Mouse (Mus musculus) cerebellum, postnatal 10 days (tissue): ENCODE results near the gene Zfp551.

ENCODE experiments used
- DNase-seq, 2 experiments: peaks; one replicate each; pipeline ENCODE4 v3.0.0; 2021; ENCODE audit warnings: mixed read lengths in 2 of 2

Zfp551 gene

DNA sequence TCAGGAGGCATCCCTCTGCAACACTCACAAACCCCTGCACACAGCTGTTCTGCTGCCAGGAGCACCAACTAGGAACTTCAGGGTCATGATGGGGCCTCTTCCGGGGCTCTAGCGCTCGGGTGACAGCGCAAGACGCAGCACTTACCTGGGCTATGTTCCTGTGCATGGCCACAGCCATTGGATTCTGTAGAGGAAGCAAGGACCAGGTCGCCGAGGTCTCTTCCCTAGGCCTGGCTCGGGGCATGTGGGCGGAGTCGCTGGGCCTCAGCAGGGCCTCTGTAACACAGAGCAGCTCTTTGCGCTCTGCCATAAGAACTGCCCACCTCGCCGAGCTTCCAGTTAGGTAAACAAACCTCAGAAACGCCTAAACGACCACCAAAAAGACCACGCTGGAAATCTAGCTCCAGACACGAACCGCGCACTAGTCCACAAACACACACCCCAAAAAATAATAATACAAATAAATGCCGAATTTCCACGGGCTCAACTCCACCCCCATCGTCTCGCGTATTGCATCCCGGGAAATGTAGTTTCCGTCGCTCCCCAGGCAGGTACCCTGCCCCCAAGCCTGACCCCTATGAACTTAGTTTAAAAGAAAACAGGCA lies at the start of gene Zfp551:
Gene Zfp551, minus strand, starts transcription at position 507 of the 605 bp plus-strand sequence.
- DNase-seq = peak; percentile 76 to 79

DNA sequence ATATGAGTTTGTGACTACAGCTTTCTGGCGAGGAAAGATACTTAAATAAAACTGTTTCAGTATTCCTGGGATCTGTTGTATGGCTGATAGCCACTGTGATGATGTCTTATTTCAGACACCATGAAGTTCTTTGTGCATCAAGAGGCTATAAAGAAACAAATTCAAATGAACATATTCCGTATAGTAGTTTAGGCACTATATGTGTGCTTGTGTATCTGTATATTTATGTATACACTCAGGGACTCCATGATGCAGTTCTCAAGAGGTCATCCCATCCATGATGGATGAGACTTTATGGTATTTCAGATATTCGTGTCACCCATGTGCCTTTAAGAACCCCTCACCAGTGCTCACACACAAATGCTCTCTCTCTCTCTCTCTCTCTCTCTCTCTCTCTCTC lies 304 bp upstream of the Zfp551 start:
- DNase-seq = no peak

DNA sequence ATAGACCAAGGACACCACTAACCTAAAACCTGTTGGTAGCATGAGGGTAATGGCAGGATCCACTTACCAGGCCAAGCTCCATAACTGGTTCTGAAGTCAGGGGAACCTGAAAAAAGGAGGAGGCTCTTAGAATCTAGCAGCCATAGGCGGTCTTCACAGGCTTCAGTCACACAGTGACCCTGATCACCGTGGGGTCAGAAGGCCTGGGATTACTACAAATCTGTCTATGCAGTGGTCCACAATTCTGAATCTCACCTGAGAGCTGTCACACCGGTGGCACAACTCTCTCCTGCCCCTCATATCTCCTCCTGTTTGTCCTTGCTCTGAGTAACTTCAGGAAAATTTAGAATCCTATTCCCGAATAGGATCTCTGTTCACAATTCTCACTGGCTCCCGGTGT lies 810 bp downstream of the Zfp551 start:
- DNase-seq = peak; percentile 5 to 20

DNA sequence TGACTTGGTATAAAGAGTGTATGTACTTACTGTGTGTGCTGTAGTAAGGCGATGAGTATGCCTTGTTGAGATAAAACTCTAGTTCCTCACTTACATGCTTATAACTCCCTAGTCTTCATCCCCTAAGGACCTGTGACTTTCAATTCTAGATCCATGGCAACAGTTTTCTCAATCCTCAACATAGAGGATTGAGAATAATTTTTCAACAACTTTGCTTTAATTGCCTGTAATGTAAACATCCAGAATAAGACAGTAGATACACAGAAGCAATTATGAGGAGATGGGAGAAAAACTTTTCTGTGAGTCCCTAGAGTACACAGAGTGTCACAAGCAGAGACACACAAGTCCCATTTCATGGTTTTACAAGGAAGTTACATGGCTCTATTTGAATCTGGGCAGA lies 53.4 kb downstream of the Zfp551 start, which contains the start of gene Vmn1r84:
Gene Vmn1r84, minus strand, starts transcription at position 101 of the 400 bp plus-strand sequence.
- DNase-seq = no peak
